Mouse (Mus musculus) lung, postnatal 36 days (tissue): ENCODE measurements around the gene Cfc1.
"Not testable (repeated sequence)": the region's sequence is repeated elsewhere in the genome, so short reads cannot be mapped to it uniquely, and the experiment has no call there.

Experiments
- DNase-seq: peaks from one replicate; pipeline ENCODE4 v3.0.0; 2022; ENCODE audit warnings: mixed read lengths

The Cfc1 gene

GRCm38 (mm10) chr1:34535043-34535698 is at the start of gene Cfc1:
Gene Cfc1, plus strand, starts transcription at chr1:34535648.
- DNase-seq: not testable (repeated sequence)

GRCm38 (mm10) chr1:34487383-34487782 is 48.1 kb upstream of the Cfc1 start:
- no peak for DNase-seq

GRCm38 (mm10) chr1:34489852-34490541 is 45.5 kb upstream of the Cfc1 start:
- no peak for DNase-seq

- no peak for DNase-seq
Observed at GRCm38 (mm10) chr1:34491480-34491879, 44.0 kb upstream of the Cfc1 start.

- DNase-seq: no peak
Observed at GRCm38 (mm10) chr1:34502991-34503390, 32.5 kb upstream of the Cfc1 start.

- DNase-seq: no peak
Observed at GRCm38 (mm10) chr1:34505307-34505706, 30.1 kb upstream of the Cfc1 start.

- DNase-seq: no peak
Observed at GRCm38 (mm10) chr1:34505970-34506551, 29.4 kb upstream of the Cfc1 start.

- DNase-seq: no peak
Observed at GRCm38 (mm10) chr1:34507986-34508385, 27.5 kb upstream of the Cfc1 start.

GRCm38 (mm10) chr1:34510575-34510981 is 24.9 kb upstream of the Cfc1 start:
- DNase-seq: peak; percentile 40

GRCm38 (mm10) chr1:34511027-34511426 is 24.4 kb upstream of the Cfc1 start:
- DNase-seq: peak; percentile 54

- no peak for DNase-seq
Observed at GRCm38 (mm10) chr1:34513068-34513467, 22.4 kb upstream of the Cfc1 start.

GRCm38 (mm10) chr1:34516595-34516994 is 18.9 kb upstream of the Cfc1 start:
- peak; percentile 6 for DNase-seq

GRCm38 (mm10) chr1:34517297-34517696 is 18.2 kb upstream of the Cfc1 start:
- DNase-seq: not testable (repeated sequence)

- not testable (repeated sequence) for DNase-seq
Observed at GRCm38 (mm10) chr1:34517797-34518196, 17.7 kb upstream of the Cfc1 start.

- no peak for DNase-seq
Observed at GRCm38 (mm10) chr1:34518259-34518658, 17.2 kb upstream of the Cfc1 start.

- no peak for DNase-seq
Observed at GRCm38 (mm10) chr1:34522205-34522849, 13.1 kb upstream of the Cfc1 start.

GRCm38 (mm10) chr1:34522850-34523244 is 12.6 kb upstream of the Cfc1 start:
- no peak for DNase-seq

- DNase-seq: no peak
Observed at GRCm38 (mm10) chr1:34523647-34524046, 11.8 kb upstream of the Cfc1 start.

- not testable (repeated sequence) for DNase-seq
Observed at GRCm38 (mm10) chr1:34534574-34534973, 874 bp upstream of the Cfc1 start.

- no peak for DNase-seq
Observed at GRCm38 (mm10) chr1:34536291-34536766, 881 bp downstream of the Cfc1 start.

- peak; percentile 69 for DNase-seq
Observed at GRCm38 (mm10) chr1:34536767-34537485, 1.5 kb downstream of the Cfc1 start.

- no peak for DNase-seq
Observed at GRCm38 (mm10) chr1:34547074-34547473, 11.6 kb downstream of the Cfc1 start.

- no peak for DNase-seq
Observed at GRCm38 (mm10) chr1:34553690-34554089, 18.2 kb downstream of the Cfc1 start.
